Mouse (Mus musculus) lung, postnatal 4 days (tissue): ENCODE measurements around the gene Cd101.

Experiments used
- DNase-seq, 2 experiments: peaks; one replicate each; pipeline ENCODE4 v3.0.0; 2021

The Cd101 gene

GRCm38 (mm10) chr3:100998904-100999340 lies 30.4 kb downstream of the Cd101 start:
- peak; percentile 56 to 84 for DNase-seq

DNA sequence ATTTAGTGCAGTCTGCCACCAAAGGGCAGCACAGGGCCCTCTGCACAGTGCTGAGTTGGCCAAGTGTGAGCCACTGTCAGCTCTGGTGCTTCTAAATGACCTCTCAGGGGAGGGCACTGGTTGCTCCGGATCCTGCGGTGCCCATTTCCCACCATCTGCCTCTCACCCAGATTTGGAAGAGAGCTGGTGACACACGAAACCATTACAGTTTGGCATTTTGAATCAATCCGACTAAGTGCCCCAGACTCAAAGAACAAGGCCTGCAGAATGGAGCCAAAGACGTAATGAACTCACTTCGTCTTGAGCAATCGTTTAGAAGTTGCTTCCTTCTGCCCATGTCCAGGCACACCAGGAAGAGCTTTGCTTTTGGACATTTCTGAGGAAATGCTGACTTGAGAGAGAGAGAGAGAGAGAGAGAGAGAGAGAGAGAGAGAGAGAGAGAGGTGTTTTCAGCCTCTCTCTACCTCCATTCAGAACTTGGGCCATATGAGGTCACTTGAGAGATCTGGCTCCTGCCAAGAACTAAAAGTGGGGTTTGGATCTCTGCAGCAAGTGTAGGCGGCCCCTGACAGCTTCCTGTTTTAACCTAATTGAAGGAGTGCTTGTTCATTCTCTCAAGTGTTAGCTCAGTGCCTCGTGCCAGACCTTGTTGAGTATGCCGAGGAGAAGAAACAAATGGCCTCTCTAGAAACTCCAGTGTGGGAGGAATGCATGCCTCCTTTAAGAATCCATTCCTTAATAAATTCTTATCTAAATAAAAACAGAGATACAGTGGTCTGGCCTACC lies 31.4 kb downstream of the Cd101 start:
- DNase-seq: peak; percentile 79 to 82

- DNase-seq: peak in 1 of 2 experiments; percentile 24
Measured at GRCm38 (mm10) chr3:100994252-100994651, 35.1 kb downstream of the Cd101 start.

- DNase-seq: peak; percentile 66 to 68
Measured at GRCm38 (mm10) chr3:100993718-100994117, 35.6 kb downstream of the Cd101 start.

- no peak for DNase-seq
Measured at GRCm38 (mm10) chr3:100993158-100993557, 36.2 kb downstream of the Cd101 start.

DNA sequence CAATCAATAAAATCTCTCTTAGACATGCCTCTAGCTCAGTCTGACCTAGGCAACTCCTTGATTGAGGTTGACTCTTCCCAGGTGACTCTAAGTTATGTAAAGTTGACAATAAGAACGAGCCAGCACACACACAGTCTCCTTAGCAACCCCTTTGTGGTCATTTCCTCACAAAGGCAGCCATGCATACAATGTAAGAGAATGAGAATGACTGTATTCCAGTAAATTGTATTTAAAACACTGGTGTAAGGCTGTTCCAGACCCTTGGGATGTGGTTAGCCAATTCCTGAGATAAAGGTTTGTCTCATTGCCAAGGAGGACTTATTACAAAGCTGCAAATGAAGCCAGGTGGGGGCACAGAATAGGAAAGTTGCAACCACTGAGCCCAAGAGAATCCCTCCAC lies 39.1 kb downstream of the Cd101 start:
- DNase-seq: no peak

- DNase-seq: no peak
Measured at GRCm38 (mm10) chr3:100989417-100989816, 39.9 kb downstream of the Cd101 start.

DNA sequence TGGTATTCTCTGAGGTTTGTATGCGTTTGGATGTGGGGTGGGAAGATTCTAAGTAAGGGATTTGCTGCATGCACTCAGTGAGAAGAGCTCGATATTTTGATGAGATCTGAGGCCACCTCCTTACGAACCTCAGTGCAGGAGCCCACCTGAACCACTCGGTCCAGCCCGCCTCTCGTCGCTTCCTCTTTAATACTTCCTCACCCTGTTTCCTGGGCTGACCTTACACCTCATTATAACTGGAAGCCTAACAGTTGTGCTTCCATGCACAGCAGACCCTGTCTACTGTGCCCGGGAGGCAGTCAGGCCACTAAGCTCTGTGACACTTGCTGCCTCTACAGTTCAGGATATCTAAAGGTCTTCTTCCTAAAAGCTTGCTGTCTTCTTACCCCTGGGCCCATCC lies 50.1 kb downstream of the Cd101 start:
- DNase-seq: peak in 1 of 2 experiments; percentile 40

GRCm38 (mm10) chr3:100973906-100974305 lies 55.5 kb downstream of the Cd101 start:
- no peak for DNase-seq

GRCm38 (mm10) chr3:100969176-100969917 lies 60.0 kb downstream of the Cd101 start, which contains the start of gene Ttf2:
Ttf2 (minus strand) TSS chr3:100969663.
- peak; percentile 93 to 96 for DNase-seq

DNA sequence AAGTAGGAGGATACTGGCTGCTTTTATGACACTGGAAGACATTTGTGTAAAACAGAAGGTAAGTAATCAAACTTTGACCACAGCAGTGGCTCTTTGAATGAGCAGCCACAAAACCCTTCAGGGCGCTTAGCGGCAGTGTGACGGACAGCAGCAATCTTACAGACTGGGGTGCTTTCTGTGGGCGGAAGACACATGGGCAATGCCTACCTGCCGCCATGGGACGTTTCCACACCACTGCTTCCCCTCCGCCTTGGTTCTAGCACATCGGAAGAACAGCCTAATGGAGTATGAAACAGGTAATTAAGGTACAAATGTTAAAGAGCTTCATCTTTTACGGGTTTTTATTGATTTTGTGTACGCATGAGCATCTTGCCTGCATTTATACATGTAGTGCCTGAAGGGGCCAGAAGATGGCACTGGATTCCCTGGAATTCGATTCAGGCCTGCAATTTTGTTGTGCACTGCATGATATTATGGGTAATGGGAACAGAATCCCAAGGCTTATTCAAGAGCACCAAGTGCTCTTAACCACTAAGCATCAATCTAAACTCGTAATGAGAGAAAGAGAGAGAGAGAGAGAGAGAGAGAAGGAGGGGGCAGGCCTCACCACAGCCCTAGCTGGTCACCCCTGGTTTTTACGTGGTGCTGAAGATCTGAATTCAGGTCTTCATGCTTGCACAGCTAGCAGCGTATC lies 65.4 kb downstream of the Cd101 start:
- peak in 1 of 2 experiments; percentile 50 for DNase-seq

DNA sequence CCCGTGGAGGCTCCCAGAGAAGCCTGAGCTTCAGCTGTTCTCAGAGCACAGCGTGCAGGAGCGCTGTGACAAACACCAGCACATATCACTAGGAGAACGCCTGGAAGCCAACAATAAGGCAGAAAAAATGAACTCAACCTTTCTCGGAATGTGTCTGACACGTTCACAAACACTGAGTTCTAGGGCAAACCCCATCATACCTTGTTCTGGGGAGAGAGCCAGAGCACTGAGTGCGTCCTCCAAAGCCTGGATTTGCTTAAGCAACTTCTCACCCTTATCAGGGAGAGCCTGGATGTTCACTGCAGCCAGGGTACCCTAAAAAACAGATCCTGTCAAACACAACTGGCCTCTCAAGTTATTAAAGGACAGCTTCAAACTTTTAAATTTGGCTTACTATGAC lies 67.9 kb downstream of the Cd101 start:
- DNase-seq: no peak

- no peak for DNase-seq
Measured at GRCm38 (mm10) chr3:100961007-100961406, 68.3 kb downstream of the Cd101 start.

DNA sequence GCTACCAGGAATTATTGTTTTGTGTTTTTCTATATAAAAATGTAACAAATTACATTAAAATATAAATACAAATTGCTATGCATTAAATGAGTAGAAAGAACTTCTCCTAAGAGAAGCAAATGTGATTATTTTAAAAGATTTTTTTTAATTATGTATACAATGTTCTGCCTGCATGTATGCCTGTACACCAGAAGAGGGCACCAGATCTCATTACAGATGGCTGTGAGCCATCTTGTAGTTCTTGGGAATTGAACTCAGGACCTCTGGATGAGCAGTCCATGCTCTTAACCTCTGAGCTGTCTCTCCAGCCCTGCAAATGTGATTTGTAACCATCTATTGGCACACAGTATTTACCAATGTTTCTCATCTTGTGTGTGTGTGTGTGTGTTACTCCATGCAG lies 74.7 kb downstream of the Cd101 start:
- DNase-seq: no peak

- DNase-seq: no peak
Measured at GRCm38 (mm10) chr3:100951531-100951930, 77.8 kb downstream of the Cd101 start.

- no peak for DNase-seq
Measured at GRCm38 (mm10) chr3:100947286-100947685, 82.1 kb downstream of the Cd101 start.
